Mouse (Mus musculus): ENCODE measurements around the gene Phb2.

GRCm38 (mm10) chr6:124744755-124745321, 32.7 kb downstream of the Phb2 start:
- no peak for TF ChIP-seq CTCF (IDR thresholded peaks at IDR 0.05; ENCODE audit: extremely low read depth, insufficient read depth, low read length)
- TF ChIP-seq POLR2A (IDR thresholded peaks at IDR 0.05; ENCODE audit: extremely low read depth, insufficient read depth, low read length), result no peak

All from cortical plate, adult 2 months (tissue).